Mouse (Mus musculus) ovary, postnatal 14 days (tissue): ENCODE data around the gene Hoxa9.

Experiments
- DNase-seq: peaks from one replicate; pipeline ENCODE4 v3.0.0; 2022; ENCODE audit warnings: low spot score

Gene Hoxa9

DNA sequence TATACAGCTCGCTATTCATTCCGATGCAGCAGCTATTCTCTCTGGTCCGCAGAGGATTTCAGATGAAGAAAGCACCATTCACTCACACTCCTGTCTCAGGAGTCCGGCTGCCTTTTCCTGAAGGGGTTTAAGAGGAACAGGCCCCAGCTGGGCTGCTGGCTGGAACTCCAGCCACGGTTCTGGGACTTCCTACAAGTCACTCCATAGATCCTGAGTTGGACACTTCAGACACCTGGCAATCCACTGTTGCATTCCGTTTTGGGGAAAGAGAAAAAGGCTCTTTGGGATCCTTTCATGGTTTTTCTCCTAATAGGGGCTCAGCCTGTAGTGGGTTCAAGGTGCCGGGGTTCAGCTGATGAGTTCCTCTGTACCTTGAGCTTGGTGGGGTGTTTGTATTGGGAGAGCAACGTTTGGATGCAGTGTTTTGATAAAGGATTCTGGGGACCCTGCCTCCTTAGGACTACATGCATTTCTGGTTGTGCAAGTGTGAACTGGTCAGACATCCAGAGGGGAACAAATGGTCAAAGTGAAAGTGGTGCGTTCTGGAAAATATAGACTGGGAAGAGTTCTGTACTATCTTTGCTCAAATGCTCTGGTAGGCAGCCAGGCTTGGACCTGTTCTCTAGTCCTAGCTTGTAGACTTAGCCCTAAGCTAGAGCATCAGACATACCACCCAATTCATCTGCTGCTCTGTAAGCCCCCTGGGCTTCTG is 31.0 kb upstream of the Hoxa9 start:
- DNase-seq: no peak

DNA sequence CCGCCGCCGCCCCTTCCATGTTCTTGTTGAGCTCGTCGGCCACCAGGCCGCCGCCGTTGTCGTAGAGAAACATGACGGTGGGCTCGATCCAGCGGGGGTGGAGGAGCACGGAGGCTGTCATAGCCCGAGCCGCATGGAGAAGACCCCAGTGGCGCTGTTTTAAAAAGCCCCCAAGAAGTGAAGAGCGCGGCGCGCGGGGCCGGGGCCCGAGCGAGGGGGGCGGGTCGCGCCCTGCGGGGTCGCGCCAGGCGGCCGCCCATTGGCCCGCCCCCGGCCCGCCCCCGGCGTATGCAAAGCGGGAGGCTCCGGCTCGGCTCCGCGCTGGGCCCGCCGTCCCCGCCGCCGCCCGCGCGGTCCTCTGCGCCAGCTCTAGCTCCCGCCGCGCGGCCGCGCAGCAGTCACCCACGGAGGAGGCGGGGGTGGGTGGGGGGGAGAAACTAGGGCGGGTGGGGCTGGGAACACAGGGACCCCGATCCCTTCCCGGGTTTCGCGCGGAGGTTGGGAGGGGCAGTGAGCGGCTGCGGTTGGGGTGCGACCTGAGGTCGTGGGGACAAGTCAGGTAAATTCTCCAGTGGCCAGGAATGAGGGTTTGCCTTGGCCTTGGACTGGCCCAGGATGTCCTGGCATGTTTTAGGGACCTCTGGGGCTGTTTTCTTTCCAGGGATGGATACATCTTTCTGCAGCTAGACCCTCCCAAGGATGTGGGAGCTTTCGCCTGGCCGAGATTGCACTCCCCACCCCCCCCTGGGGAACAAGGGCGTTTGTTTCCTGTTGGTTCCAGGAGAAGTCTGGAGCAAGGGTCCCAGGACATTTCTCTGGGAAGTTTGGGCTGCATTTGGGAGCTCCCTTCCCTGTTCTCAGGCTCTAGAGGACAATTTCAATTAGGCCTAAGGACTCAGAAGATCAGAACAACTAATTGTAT is 30.0 kb upstream of the Hoxa9 start, which contains the start of gene Hoxa13:
Gene Hoxa13 (minus strand): TSS at position 227 of the 922 bp plus-strand sequence.
- DNase-seq: no peak

DNA sequence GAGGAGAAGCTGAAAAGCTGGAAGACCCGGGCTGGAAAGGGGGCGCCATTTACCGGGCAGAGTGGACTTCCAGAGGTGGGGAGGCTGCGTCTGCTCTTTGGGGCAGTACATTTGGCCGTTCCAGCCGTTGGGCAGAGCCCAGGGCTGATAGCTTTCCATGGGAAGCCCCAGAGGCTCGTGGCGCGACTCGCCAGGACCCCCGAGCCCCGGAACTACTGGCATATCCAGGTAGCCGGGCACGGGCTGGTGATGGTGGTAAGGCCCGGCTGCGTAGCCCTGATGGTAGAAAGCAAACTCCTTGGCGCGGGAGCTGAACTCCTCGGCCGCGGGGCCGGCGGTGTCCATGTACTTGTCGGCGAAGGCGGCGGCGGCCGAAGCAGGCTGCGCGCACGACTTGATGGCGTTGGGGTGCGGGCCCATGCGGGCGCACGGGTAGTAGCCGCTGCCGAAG is 28.9 kb upstream of the Hoxa9 start:
- DNase-seq: no peak

DNA sequence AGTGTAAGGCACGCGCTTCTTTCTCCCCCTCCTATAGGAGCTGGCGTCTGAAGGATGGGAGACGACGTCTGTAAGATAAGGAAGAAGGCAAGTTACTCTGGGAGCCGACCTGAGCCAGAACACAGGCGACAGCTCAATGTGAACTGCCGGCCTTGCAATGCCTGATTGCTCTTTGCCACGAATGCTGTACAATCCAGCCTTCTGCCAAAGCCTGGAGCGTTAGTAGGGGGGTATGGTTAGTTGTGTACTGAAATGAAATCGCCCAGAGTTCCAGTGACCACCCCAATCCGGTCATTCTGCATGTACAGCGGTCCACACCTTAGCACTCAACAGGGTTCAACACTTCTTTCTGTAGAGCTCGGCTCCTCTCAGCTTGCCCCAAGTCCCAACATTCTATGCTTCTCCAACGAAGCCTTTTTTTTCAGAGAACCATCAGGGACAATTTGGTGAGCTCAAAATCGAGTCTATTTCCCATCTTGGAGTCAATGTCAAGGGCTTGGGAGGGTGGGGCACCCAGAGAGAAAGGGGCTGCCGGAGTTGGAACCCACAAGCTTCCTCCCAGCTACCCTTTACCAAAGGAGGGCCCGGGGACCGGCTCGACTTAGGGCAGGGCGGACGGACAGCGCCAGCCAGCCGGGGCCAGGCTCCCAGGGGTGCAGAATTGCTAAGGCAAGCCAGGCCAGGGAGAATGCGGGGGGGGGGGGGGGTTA is 28.3 kb upstream of the Hoxa9 start:
- DNase-seq: no peak

DNA sequence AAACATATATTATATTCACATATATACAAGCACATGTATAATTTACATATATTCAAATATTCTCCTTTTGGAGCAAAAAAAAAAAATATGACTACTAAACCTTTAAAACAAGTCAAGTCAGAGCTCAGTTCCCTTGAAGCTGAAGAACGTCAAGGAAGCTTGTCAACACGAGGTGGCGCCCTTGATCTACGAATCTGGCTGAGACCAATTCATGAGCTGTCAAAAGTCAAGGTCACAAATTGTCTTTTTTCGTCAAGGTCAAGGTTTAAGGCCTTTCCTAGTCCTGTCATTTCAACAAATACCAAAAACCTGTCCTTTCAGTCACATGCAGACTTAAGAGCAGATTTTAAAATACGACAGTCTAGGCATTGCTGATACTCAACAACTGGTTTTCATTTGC is 26.1 kb upstream of the Hoxa9 start:
- peak; percentile 77 for DNase-seq

DNA sequence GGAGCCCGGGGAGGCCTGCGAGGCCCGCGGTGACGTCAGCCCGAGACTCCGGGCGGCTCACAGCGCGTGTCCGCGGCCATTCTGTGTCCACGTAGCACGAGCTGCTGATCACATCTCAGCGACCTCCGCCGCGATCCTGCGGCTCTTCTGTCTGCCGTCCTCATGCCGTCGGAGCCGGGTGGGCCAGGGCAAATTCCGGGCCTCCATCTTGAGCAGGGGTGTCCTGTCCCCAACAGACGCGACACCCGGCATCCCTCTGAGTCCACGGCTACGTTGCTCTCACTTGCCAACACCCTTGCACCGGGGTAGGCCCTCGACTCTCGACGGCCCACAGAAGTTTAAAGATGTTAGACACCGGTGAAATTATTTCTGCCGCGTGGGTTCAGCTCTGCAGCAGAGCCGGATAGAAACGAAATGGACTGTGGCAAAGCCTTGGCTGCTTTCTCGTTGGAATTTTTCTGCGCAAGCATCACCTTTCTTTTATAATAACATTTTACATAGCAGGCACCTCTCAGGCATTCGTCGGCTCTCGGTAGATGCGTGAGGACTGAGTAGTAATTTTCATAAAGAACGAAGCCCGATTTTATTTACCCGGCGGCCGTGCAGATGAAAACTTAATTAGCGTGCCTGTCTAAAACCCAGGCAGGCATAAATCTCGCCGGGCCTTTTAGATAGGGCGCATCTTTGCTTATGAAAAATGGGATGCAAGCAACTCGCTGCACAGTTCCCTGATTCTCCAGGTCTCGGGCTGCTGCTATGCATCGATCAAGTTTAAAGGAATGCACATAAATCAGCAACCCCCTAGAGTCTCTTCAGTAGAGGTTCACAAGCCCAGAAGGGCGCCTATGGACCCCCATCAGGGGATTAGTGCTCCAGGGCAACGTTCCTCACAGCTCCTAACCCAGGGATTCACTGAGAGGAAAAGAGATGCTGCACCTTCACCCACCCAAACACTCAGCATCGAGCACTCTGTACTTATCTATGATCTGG is 22.9 kb upstream of the Hoxa9 start:
- no peak for DNase-seq

DNA sequence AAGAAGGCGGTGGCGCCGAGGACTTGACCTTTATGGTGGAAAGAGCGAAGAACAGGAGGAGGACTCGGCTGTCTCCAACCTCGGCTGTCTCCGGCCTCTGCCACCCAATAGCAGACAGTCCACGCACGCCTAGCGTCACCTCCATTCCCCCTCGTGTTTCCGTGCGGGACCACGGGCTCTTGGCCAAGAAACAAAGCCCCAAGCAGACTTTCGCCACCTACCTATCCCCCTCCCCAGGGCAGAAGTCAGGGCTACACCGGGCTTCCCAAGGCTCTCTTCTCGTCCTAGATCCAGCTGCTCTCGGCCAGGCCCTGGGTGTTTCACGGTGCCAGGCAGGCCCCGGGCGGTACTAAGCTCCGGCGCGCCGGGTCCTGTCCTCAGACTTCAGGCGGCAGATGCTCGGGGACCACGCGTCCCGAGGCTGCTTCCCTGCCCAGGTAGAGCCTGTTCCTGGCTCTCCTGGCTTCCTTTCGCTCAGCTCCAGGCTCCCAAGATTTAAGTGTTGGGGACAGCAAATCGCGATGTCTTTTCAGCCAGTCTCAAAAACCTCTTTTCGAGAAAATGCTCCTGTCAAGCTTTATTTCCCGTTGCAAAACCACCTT is 22.0 kb upstream of the Hoxa9 start:
- no peak for DNase-seq

DNA sequence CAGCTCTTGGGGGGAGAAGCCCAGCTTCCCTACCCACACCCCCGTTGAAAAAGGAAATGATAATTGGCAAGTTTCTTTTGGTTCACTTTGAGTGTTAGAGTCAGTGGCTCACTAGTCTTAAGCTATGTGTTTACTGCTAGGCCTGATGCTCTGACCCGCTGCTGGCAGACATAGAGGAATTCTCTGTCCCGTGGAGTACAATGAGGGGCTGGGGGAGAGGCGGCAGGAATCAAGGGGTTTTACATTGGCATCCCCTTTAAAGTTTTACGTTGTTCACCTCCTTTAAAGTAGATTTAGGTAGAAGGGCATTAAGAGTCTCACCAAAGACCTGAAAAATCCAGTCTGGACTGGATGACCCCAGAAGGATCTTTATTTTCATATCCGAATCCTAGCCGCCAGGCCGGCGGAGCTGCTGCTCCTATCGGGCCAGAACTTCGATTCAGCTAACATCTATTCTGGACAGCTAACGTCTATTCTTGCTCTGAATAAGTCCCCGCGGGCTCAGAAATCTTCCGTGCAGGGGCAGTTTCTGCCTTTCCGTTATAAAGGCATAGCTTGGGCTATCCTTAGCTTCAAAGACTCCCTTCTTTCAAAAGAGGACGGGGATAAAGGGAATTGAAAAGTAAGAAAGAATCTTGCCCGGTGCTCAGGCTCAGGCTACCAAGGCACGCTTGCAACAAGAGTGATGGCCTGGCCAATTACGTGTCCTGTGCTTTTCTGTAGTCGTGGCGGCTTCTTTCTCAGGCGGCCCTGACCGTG is 21.3 kb upstream of the Hoxa9 start:
- DNase-seq: no peak

DNA sequence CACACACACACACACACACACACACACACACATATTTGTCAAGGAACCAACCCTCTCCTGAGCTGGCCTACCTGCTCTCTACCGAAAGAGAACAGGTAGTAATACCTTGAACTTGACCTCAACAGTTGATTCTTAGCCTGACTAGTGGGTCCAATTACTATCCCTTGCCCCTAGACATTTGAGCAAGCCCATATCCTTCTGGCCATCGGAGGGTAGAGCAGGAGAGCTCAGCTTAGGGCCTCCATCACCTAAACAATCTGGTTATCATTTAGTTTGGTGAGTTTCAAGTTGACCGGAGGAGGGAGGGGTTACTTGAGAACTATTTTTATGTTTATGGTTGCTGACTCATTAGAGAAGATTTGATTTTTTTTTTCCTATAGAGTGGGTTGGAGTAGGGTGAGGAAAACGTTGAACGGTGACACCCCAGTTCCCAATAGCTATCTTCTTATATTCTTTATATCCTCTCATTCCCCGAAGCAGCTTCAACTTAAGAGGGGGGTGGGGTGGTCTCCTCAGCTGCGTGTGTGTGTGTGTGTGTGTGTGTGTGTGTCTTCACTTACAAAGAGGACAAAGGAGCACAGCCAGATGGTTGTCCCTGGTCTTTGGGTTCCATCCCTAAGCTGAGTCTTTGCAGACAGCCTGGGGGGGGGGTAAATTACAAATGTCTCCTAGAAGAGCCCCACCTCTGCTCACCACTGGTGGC is 20.4 kb upstream of the Hoxa9 start:
- no peak for DNase-seq

DNA sequence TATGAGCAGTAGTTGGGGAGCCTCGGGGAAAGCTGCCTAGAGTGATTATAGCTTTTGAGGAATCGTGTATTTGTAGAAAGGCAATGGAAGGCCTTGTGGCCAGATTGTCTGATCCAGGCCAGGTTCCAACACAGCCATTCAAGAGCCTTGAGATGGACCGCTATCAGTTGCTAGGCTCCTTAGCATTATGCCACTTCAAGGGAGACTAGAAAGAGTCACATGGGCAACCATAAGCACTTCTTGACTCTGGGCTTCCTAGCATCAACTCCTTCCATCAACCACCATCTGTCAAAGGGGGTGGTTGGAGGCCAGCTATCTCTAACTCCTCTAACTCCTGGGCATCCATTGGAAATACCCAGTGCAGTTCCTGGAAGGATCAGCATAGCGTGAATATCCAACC is 18.9 kb upstream of the Hoxa9 start:
- DNase-seq: no peak

DNA sequence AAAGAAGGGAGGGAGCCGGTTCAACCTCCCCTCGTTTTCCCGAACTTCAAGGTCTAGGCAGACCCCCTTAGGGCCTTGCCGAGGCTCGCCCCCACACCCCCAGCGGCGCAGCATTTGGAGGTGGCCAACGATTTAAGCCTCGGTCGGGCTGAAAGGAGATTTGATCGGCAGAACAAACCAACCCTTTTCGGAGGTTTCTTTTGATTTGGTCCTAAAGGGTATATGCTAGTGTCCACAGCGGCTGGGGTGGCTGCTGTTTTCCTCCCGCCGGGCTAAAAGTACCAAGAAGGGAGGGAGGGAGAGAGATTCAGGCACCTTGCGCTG is 18.5 kb upstream of the Hoxa9 start:
- no peak for DNase-seq

DNA sequence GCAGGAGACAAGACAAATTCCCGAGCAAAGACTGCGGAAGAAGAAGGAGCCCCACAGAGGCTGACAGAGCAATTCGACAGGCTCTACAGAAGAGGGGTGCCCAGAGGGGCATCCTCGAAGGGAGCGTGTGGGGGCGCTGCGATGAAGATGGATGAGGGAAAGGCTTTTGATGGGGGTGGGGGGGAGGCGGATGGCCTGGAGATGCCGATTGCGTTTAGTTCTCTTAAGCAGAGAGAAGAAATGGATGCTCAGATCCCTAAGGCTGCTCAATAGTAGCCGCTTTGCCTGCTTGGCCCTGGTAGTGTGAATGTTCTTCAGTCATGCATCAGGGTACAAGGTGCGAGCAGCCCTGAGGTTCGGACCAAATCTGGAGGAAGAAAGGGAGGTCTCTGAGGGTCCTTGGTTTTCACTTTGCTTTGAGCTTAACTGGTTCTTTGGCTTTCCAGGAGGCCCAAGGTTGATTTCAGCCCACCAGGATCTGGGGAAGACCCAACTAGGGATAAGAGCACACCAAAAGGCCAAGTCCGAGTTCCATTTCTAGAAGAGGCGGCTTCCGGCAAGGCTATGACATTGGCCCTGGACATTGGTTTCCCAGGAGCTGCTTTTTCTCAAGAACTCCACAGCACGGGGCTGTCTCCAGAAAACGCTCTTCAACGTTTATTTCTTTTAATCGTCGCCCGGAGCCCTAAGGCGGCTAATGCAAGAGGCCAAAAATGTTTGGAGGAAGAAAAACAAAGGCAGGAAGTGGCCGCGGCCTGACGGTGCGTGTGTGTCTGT is 17.9 kb upstream of the Hoxa9 start:
- DNase-seq: no peak

DNA sequence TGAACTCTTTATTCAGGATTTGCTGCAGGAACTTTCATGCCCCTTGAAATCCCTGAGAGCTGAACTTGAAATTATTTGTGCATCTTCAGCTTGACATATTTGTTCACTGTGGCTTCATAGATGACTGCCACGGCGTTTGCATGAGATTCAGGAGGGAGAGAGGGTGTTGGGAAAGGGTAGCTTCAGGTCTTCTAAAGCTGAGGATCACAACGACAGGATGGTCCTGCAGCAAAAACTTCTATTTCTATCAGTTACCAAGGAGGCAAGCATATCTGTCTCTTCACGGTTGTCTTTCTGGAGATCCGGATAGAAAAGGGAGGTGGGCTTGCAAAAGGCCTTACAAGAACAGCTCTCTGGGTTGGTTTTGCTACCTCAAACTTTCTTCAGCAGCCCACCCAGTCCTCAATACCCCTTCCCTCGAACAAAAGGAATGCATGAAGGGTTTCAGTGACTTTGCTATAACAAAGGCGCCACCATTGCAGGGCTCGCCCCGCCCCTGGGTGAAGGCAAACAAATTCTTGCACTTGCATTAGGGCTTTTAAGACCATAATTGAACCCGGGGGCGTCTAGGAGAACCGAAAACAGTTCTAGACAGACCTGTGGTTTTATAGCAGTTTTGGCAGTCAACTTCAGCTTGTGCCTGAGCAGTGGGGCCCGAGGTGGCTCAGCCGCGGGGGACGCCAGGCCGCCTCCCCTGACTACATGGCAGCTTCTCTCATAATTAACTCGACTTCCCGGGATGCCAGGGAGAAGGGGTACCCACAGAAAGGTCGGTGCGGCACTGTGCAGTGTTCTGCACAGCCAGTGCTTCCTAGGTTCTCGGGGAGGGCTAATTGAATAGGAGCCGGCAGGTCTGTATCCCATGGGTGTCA is 17.1 kb upstream of the Hoxa9 start:
- no peak for DNase-seq

DNA sequence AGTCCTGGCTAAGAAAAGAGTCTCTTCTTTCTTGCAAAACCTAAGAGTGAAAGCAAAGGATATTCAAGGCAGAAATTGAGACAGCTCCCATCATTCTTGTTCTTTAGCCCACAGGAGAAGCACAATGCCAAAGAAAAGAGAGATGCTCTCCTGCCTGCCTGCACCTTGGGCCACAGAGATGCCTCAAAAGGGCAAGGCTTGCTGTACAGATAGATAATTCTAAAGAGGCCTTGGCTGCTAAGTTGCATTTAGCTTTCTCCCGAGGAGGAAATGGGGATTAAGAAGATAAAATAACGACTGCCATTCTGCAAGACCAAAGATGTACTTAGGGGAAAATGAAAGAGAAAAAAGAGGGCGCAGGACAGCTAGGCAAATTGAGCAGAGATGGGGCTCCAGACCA is 16.0 kb upstream of the Hoxa9 start:
- DNase-seq: no peak

DNA sequence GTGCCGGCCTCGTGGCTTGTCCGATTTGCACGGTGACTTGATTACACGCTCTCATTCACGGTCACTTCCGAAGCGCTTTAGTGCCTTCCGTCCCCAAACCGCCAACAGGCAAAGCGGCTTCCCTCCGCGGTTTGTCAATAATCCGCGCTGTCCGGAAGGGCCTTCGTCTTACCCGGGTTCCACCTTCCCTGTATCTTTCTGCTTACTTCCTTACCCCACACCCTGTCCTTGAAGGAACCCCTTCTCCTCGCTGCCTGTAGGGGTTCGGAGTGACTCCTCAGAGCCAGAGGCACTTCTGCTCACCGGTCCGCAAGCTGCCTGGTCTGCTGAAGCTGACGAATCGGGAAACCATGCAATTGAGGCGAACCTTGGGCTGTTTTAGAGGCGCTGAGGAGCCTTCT is 15.5 kb upstream of the Hoxa9 start:
- DNase-seq: no peak

DNA sequence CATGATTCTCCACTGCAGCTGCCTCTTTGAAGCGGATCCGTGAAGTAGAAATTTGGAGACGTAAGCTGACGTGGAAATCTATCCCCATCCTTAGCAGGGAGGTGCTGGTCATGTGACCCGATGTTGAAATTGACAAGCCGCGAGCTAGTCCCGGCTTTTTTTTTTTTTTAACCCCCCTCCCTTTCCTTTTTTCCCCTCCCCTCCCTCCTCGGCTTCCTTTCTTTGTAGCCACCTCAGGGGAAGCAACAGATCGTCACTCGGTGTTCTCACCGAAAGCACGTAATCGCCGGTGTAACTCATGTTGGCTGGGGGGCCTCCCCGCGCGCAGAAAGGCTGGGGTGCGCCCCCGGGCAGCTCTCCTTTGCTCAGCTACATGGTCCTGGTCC is 14.9 kb upstream of the Hoxa9 start, which contains the start of gene Hoxa11:
Gene Hoxa11 (minus strand): TSS at position 54 of the 386 bp plus-strand sequence.
- no peak for DNase-seq

DNA sequence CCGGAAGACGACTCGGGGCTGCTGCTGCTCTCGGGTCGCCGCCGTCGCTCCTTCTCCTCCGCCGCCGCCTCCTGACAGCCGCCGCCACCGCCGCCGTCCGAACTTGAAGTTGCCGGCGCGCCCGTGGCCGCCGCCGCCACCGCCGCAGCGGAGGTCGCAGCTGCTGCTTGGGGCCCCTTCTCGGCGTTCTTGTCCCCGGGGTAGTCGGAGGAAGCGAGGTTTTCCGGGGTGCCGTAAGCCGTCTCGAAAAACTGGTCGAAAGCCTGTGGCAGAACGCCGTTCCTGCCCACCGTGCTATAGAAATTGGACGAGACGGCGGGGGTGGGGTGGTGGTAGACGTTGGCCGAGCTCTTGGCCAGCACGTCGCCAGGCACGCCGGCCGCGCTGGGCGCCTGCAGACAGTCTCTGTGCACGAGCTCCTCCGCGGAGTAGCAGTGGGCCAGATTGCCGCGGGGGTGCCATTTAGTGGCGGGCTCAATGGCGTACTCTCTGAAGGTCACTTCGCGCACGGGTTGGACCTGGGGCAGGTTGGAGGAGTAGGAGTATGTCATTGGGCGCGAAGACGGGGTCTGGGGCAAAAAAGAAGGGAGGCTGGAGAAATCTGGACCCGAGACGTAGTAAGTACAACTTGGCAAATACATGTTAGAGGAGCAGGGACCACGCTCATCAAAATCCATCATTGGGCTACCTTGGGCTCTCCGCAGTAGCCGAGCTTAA is 14.3 kb upstream of the Hoxa9 start:
- no peak for DNase-seq
